Mouse (Mus musculus) heart, embryonic 13.5 days (tissue): ENCODE data around the gene Ap1ar. TPM values are rescaled to one million over a fixed set of nuclear protein-coding genes. Genes with fewer than 3 reads are reported as not detected.
"Not testable (repeated sequence)": the region's sequence is repeated elsewhere in the genome, so short reads cannot be mapped to it uniquely, and the experiment has no call there.

Experiments used
- ATAC-seq: fragments of 200-750 bp; cut with Nextera tagmentation; 2 replicates; pipeline ENCODE4 v1.8.0; 2017; ENCODE audit warnings: moderate TSS enrichment; ENCODE audit not compliant: insufficient number of reproducible peaks, low FRiP score, low TSS enrichment; ENCODE audit errors: extremely low read depth
- H3K27ac ChIP-seq: fragments of 300-500 bp; sonication (generic); replicated peaks from 2 replicates; pipeline ENCODE4 v1.5.1; 2015; ENCODE audit warnings: moderate library complexity, mild to moderate bottlenecking, inconsistent platforms
- H3K27me3 ChIP-seq: fragments of 300-500 bp; sonication (generic); replicated peaks from 2 replicates; pipeline ENCODE4 v1.6.1; 2015; ENCODE audit warnings: mild to moderate bottlenecking, inconsistent platforms
- H3K36me3 ChIP-seq: fragments of 300-500 bp; sonication (generic); 2 replicates; pipeline ENCODE4 v1.6.1; 2015; ENCODE audit warnings: mild to moderate bottlenecking, inconsistent platforms
- H3K4me1 ChIP-seq: fragments of 300-500 bp; sonication (generic); 2 replicates; pipeline ENCODE4 v1.6.1; 2015; ENCODE audit warnings: inconsistent platforms
- H3K4me2 ChIP-seq: fragments of 300-500 bp; sonication (generic); 2 replicates; pipeline ENCODE4 v1.6.1; 2015; ENCODE audit warnings: inconsistent platforms, mild to moderate bottlenecking, moderate library complexity
- H3K4me3 ChIP-seq: fragments of 300-500 bp; sonication (generic); 2 replicates; pipeline ENCODE4 v1.5.1; 2015; ENCODE audit warnings: moderate library complexity, mild to moderate bottlenecking, inconsistent platforms
- H3K9ac ChIP-seq: fragments of 300-500 bp; sonication (generic); 2 replicates; pipeline ENCODE4 v1.6.1; 2015; ENCODE audit warnings: inconsistent platforms, mild to moderate bottlenecking, moderate library complexity
- H3K9me3 ChIP-seq: fragments of 300-500 bp; sonication (generic); 2 replicates; pipeline ENCODE4 v1.6.1; 2016; ENCODE audit warnings: inconsistent platforms
- WGBS: fragments of 180-500 bp; shearing (Covaris S2); methylation state at CpG from one replicate; pipeline ENCODE4 v1.1.7; 2015; ENCODE audit warnings: mixed read lengths; 5-methylcytosine and 5-hydroxymethylcytosine counted together
- polyA plus RNA-seq: library from polyadenylated mRNA; unstranded; fragments of >200 nt; fragmentation: Nextera tagmentation; extraction: Ambion mirVana; gene quantifications from 2 replicates; pipeline ENCODE4 v1.2.1, GENCODE M21; 2015

Ap1ar gene
- polyA plus RNA-seq, 1 experiment from 2014 or later: 27.5 TPM

DNA sequence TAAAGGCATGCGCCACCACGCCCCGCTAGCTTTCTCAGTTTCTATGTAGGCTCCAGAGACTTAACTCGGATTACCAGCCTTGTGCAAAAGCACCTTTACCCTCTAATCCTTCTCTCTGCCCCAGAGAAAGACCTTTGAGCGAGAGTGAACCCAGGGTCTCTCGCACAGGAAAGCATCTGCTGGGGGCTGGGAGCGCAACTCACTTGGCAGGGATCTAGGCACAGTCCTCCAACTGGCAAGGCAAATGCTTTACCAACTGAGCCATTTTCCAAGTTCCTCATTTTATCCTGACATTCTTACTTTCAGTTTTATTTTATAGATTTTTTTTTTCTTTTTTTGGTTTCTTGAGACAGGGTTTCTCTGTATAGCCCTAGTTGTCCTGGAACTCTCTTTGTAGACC, 44.3 kb downstream of the Ap1ar start:
- Histone ChIP-seq H3K4me2 (no peak overlapping the region), H3K27ac (no peak overlapping the region), H3K4me1 (peaks cover 10% of the 10 kb centered on the region), H3K36me3 (peaks cover 7% of the 10 kb centered on the region), H3K27me3 (peaks cover 25% of the 10 kb centered on the region), H3K9me3 (0 out of 2 replicates have a peak, but pooled peaks cover 3% of the 10 kb centered on the region), H3K4me3 (no peak overlapping the region), H3K9ac (no peak overlapping the region)
- ATAC-seq: no peak
- WGBS: 78% methylated on average over 7 of the region's 7 CpGs

DNA sequence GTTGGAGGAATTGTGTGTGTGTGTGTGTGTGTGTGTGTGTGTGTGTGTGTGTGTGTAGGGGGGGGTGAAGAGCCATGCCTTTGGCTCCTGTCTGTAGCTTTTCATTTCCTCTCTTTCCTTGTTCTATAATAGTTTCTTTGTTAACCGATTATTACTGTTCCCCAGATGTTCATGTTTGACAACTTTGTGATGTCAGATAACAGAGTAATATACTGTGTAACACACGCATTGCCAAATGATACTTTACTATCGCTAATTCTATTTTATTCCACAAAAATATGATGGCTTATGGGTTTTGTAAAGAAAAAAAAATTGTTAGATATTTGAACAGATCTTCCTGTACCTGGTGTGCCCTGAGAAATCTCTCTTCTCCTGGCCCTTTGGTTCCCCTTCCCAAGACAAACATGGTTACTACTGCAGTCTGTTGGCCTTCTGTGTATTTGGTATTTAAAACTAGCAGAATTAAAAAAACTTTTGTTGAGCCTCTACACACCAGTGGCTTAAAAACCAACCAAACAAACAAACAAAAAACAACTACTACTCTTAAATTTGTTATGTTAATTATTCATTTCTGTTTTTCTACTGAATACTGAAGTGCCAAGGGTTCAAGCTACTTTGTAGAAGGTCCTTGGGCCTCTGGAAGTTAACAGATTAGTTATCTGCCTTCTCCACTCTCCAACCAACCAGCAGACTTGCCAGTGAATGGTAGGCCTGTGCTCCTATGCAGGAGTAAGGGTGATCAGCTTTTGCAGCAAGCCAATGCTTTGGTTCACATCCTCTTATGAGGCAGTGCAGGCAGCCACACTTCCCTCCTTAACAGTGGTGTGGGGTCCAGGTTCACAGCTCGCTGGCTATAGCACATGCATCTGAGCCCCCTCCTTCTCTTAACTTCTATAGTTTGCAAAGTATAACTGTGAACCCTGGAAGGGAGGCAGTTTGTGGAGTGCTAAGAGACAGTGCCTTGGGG, 45.4 kb downstream of the Ap1ar start:
- peak overlapping the region; percentile 100 for H3K4me2 ChIP-seq
- H3K36me3 ChIP-seq: peaks cover 2% of the 10 kb centered on the region
- H3K9ac ChIP-seq: peak overlapping the region; percentile 86; the same call in 1 of the 2 replicates
- peak overlapping the region; percentile 77 for H3K4me3 ChIP-seq
- no peak overlapping the region for H3K27ac ChIP-seq
- no peak for ATAC-seq
- 51% methylated on average over 4 of the region's 4 CpGs for WGBS
- peaks cover 32% of the 10 kb centered on the region for H3K27me3 ChIP-seq
- H3K4me1 ChIP-seq: peaks cover 10% of the 10 kb centered on the region
- H3K9me3 ChIP-seq: 0 out of 2 replicates have a peak, but pooled peaks cover 3% of the 10 kb centered on the region

DNA sequence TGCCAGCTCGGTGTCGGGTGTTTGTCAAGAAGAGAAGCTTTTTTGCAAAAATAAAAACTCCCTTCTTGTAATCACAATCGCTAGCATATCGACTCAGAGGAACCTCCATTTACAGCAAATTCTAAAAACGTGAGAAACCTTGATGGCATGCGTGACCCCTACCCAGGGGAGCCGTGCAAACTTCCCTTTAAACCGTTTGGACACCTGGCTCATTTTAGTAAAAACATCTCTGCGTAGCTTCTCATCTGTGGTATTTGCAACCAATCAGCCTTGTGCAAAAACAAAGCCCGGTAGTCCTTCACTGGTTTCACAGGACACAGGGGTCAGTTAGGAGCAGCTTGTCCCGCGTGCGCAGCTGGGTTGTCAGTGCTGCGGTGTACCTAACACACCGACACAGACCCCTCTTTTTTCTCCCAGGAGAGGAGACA, 46.3 kb downstream of the Ap1ar start:
- H3K9ac ChIP-seq: peak overlapping the region; percentile 86
- peaks cover 37% of the 10 kb centered on the region for H3K27me3 ChIP-seq
- 0 out of 2 replicates have a peak, but pooled peaks cover 3% of the 10 kb centered on the region for H3K9me3 ChIP-seq
- peak overlapping the region; percentile 77 for H3K4me3 ChIP-seq
- 1% methylated on average over 15 of the region's 15 CpGs for WGBS
- peak overlapping the region; percentile 100 for H3K4me2 ChIP-seq
- no peak for ATAC-seq
- peaks cover 10% of the 10 kb centered on the region for H3K4me1 ChIP-seq
- no peaks in the 10 kb centered on the region for H3K36me3 ChIP-seq
- H3K27ac ChIP-seq: no peak overlapping the region; the same call in 1 of the 2 replicates

DNA sequence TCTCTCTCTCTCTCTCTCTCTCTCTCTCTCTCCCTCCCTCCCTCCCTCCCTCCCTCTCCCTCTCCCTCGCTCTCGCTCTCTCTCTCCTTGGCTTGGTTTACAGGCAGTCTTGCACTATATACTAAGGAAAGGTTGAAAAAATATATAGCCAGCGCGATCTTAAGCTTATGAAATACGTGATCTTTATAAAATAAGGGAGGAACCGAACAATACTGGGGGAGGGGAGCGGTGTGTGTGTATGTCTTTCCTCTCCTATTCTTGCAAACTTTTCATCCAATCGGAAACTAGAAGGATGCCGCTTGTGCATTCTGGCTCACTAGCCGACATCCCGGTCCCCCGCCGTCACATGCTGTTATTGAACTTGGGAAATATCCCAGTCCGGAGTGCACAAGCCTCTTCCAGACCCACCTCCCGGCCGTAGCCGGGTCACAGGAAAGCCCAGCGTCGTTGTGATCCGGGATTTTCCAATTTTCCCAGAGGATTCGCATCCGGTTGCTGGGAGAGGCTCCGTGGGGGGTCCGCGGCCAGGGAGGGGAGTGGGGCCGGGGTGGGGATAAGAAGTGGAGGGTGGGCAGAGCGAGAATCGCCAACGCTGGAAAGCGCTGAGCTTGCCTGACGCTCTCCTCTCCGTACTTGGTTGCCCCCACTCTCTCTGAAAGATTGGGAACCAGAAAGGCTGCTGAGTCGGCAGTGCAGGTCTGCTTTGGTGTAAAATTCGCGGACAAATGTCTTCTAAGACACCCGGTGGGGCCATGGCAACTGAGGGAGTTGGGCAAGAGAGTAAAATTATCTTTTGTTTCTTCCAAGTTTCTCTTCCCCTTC, 46.9 kb downstream of the Ap1ar start:
- Histone ChIP-seq H3K4me1 (peaks cover 10% of the 10 kb centered on the region), H3K4me3 (peak overlapping the region; percentile 77), H3K27me3 (peaks cover 37% of the 10 kb centered on the region), H3K9ac (peak overlapping the region; percentile 86), H3K27ac (peak overlapping the region; percentile 48), H3K4me2 (peak overlapping the region; percentile 100), H3K9me3 (no peaks in the 10 kb centered on the region), H3K36me3 (no peaks in the 10 kb centered on the region)
- ATAC-seq: no peak
- WGBS: under 1% methylated on average over 34 of the region's 36 CpGs

DNA sequence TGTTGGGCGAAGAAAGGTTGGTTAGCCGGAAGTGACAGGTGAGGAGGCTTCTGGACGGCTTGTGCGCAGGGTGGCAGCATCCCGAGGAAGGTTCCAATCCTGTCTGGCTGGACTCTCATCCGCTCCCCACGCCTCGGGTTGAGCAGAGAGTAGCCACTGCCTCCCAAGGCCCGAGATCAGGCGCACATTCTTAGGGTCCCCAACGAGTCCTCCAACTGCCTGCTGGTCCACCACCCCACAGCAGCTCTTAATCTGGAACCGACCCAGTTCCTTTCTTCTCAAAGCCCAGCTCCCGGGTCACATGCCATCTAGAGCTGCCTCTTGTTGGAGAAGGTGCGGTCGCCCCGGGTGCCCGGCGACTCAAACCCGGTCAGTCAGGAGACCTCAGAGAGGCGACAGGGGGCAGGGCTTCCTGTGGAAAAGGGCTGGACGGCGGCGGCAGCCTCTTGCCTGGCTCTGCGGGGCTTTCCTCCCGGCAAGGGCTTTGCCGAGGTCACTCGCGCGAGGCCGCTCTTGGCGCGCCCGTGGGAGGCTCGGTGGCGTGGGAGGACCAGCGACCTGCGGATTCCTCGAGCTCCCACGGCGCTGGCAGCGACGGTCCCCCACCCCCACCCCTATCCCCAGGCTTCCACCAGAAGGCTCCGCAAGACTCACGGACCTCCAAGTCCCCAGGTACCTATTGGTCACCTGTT, 47.7 kb downstream of the Ap1ar start, which contains the start of gene Tifa:
TSS of gene Tifa (plus strand) at position 306 of the 692 bp plus-strand sequence.
- under 1% methylated on average over 44 of the region's 44 CpGs for WGBS

DNA sequence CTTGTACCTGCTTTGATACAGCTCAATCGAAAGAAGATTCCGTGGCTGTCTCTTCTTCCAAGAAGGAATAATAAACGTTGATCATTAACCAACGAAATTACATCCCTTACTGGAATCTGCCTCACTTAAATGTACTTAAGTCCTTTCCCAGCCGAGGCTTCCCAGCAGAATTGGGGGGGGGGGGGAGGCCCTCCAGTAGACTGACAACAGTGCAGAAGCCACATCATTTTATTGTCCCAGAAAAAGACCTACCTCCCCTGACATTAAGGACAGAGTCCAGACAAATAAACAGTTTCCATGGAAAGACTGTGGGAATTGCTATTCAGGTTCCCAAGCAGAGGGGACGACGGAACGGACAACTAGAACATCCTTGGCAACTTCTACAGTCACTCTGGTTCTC, 48.4 kb downstream of the Ap1ar start:
- 26% methylated on average over 8 of the region's 8 CpGs for WGBS
- no peak for ATAC-seq
- H3K4me2 ChIP-seq: peak overlapping the region; percentile 100
- H3K36me3 ChIP-seq: no peaks in the 10 kb centered on the region
- H3K4me1 ChIP-seq: peaks cover 10% of the 10 kb centered on the region
- H3K9me3 ChIP-seq: no peaks in the 10 kb centered on the region
- peak overlapping the region; percentile 86; the same call in 1 of the 2 replicates for H3K9ac ChIP-seq
- no peak overlapping the region for H3K27ac ChIP-seq
- peaks cover 37% of the 10 kb centered on the region for H3K27me3 ChIP-seq
- H3K4me3 ChIP-seq: peak overlapping the region; percentile 77

More for the DNA sequence above, 47.7 kb downstream of the Ap1ar start, which contains the start of gene Tifa:
- ATAC-seq: 0 out of 2 replicates have a peak, but pooled peaks have one; percentile 39
- Histone ChIP-seq H3K4me3 (peak within 1 kb of the TSS; percentile 77), H3K27ac (peak within 1 kb of the TSS; percentile 48), H3K4me2 (peak within 1 kb of the TSS; percentile 100), H3K27me3 (peaks cover 37% of the 10 kb centered on the region), H3K4me1 (peaks cover 10% of the 10 kb centered on the region), H3K9ac (peak within 1 kb of the TSS; percentile 86), H3K36me3 (no peaks in the 10 kb centered on the region), H3K9me3 (no peaks in the 10 kb centered on the region)

DNA sequence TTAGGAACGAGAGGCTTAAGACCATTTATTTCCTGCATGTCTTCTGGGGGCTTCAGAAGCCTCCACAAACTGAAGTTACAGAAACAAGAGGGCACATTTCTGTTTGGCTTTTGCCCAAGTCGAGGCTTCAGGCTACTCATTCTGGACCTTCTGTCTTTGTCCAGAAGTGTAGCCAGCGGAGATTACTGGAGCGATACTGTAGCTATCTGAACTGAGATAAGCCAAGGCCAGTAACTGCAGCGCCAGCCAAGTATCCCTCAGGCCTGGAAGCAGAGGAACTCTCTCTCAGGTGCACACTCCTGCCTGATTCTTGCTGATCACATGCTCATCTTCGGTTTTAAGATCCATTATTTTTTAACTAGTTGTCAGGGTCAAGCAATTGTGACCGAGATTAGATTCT, 49.3 kb downstream of the Ap1ar start:
- H3K9me3 ChIP-seq: no peaks in the 10 kb centered on the region
- H3K4me2 ChIP-seq: no peak overlapping the region
- no peak overlapping the region for H3K4me3 ChIP-seq
- no peaks in the 10 kb centered on the region for H3K36me3 ChIP-seq
- H3K27me3 ChIP-seq: peaks cover 37% of the 10 kb centered on the region
- 48% methylated on average over 7 of the region's 7 CpGs for WGBS
- H3K4me1 ChIP-seq: peaks cover 10% of the 10 kb centered on the region
- H3K9ac ChIP-seq: no peak overlapping the region
- ATAC-seq: no peak
- no peak overlapping the region for H3K27ac ChIP-seq

DNA sequence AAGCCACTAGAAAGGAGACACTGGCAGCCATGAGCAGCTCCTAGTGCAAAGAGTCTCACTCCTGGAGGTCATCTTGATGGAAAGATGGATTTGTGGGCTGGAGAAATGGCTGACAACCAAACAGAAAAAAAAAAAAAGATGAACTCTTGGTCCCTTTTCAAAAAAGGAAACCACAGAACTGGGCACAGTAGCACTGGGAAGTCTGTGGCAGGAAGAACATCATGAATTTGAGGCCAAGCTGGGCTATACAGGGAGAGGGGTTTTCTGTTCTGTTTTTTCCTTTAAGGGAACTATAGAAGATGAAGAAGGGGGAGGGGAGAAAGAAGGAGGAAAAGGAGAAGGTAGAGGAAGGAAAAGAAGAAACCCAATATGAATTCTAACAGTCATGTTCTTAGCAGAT, 50.3 kb downstream of the Ap1ar start:
- H3K4me1 ChIP-seq: peaks cover 10% of the 10 kb centered on the region
- peaks cover 32% of the 10 kb centered on the region for H3K27me3 ChIP-seq
- H3K4me3 ChIP-seq: no peak overlapping the region
- H3K27ac ChIP-seq: no peak overlapping the region
- ATAC-seq: no peak
- no peak overlapping the region for H3K4me2 ChIP-seq
- no peak overlapping the region for H3K9ac ChIP-seq
- no peaks in the 10 kb centered on the region for H3K36me3 ChIP-seq
- H3K9me3 ChIP-seq: no peaks in the 10 kb centered on the region

DNA sequence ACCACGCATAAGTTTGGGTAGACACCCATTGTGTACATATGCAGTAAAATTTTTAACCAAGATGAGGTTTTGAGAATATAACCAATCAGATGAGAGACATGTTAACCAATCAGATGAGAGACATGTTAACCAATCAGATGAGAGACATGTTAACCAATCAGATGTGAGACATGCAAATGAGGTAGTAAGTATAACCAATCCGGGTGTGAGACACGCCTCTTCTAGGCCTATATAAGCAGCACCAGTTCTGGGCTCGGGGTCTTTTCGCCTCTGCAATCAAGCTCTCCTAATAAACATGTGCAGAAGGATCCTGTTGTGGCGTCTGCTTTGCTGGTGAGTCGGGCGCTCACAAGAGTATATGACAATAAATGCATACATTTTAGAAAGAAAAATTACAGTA, 53.6 kb downstream of the Ap1ar start:
- not testable (repeated sequence) for H3K9ac ChIP-seq, H3K9me3 ChIP-seq, H3K4me1 ChIP-seq, H3K36me3 ChIP-seq, H3K27ac ChIP-seq, ATAC-seq, H3K4me2 ChIP-seq, H3K4me3 ChIP-seq
- WGBS: 86% methylated on average over 8 of the region's 8 CpGs
- H3K27me3 ChIP-seq: peaks cover 18% of the 10 kb centered on the region

DNA sequence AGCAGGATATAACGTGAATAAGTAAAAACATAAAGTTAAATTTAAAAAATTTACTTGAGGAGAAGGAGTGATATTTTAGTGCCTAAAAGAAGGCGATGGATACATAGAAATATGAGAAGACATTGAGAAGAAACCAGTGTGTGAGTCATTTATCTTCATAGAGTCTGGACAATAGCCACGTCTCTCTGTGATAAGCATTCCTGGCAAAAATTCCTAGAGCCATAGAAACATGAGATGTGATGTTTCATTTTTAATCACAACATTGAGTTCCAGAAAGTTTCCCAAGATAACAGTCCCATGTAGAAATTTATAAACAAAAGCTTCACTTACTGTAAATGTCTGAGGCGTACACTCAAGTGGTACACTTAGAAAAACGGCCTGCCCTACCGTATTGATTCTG, 54.4 kb downstream of the Ap1ar start:
- H3K4me3 ChIP-seq: no peak overlapping the region
- WGBS: 69% methylated on average over 6 of the region's 6 CpGs
- no peak for ATAC-seq
- no peak overlapping the region for H3K4me2 ChIP-seq
- H3K9me3 ChIP-seq: no peaks in the 10 kb centered on the region
- H3K27me3 ChIP-seq: peaks cover 11% of the 10 kb centered on the region
- H3K4me1 ChIP-seq: peaks cover 7% of the 10 kb centered on the region; the same call in 1 of the 2 replicates
- no peak overlapping the region for H3K9ac ChIP-seq
- no peak overlapping the region for H3K27ac ChIP-seq
- no peaks in the 10 kb centered on the region for H3K36me3 ChIP-seq
